ENCODE assay signal across 9 mouse cellular contexts in genomic region chr1:86614269-86614668, GRCm38 (mm10). TPM values are rescaled to one million over a fixed set of nuclear protein-coding genes. Genes with fewer than 3 reads are reported as not detected.
DNase-seq lines count a peak whose midpoint lies in the region; ATAC-seq and TF ChIP-seq lines count a peak whose summit lies in the region.
"Had no signal": no experiment of that assay in that cellular context is flagged by ENCODE, and none has a peak within 500 bp of the region (broad histone marks: within the 10 kb centered on the region; RNA-seq: fewer than 3 reads in every experiment).

No protein-coding gene starts in this region.

- TF ChIP-seq CTCF in intestine, postnatal 0 days (IDR thresholded peaks at IDR 0.05; ENCODE audit: low read depth), result peak; percentile 70

- peak; percentile 39 for DNase-seq in CD4-positive, CD25-positive, alpha-beta regulatory T cell, adult 2 months (ENCODE audit: low read depth, low spot score)
- no peak for DNase-seq in neural tube, embryonic 10.5 days (ENCODE audit: extremely low spot score, low spot score)
- DNase-seq in splenic B cell, adult 2 months (ENCODE audit: low read depth, low spot score), result peak; percentile 40
- DNase-seq in urinary bladder, postnatal 10 days (ENCODE audit: low spot score), result no peak

- no peak for ATAC-seq in CD4-positive, CD25-positive, alpha-beta regulatory T cell, adult 4 months
- ATAC-seq in intestine, postnatal 0 days, result no peak
- no peak for ATAC-seq in intestine, embryonic 16.5 days
- ATAC-seq in neural tube, embryonic 15.5 days (ENCODE audit: low FRiP score), result peak; percentile 58; the same call in 1 of the 2 replicates

- H3K4me3 ChIP-seq in intestine, postnatal 0 days (ENCODE audit: low read depth, low read length), result no peak overlapping the region
- no peak overlapping the region for H3K4me3 ChIP-seq in intestine, embryonic 16.5 days (ENCODE audit: low read length)
- H3K4me3 ChIP-seq in neural tube, embryonic 15.5 days (replicated peaks), result no peak overlapping the region
- H3K4me3 ChIP-seq: limb, embryonic 15.5 days had no signal

- H3K9ac ChIP-seq in intestine, postnatal 0 days (ENCODE audit: low read depth, low read length), result no peak overlapping the region
- H3K9ac ChIP-seq in intestine, embryonic 16.5 days (ENCODE audit: low read depth, low read length), result no peak overlapping the region
- no peak overlapping the region for H3K9ac ChIP-seq in neural tube, embryonic 15.5 days (replicated peaks)
- H3K9ac ChIP-seq: limb, embryonic 15.5 days had no signal

- H3K4me1 ChIP-seq in intestine, postnatal 0 days (replicated peaks; ENCODE audit: control insufficient read depth, insufficient read depth, low read length), result no peaks in the 10 kb centered on the region
- no peaks in the 10 kb centered on the region for H3K4me1 ChIP-seq in intestine, embryonic 16.5 days (ENCODE audit: control insufficient read depth, insufficient read depth, low read length)
- no peaks in the 10 kb centered on the region for H3K4me1 ChIP-seq in neural tube, embryonic 15.5 days
- H3K4me1 ChIP-seq: limb, embryonic 15.5 days had no signal

- H3K4me2 ChIP-seq in intestine, postnatal 0 days (replicated peaks; ENCODE audit: low read depth), result no peak overlapping the region
- no peak overlapping the region for H3K4me2 ChIP-seq in intestine, embryonic 16.5 days (ENCODE audit: low read depth, low read length)
- H3K4me2 ChIP-seq in neural tube, embryonic 15.5 days, result no peak overlapping the region
- H3K4me2 ChIP-seq: limb, embryonic 15.5 days had no signal

- H3K9me3 ChIP-seq in intestine, postnatal 0 days (ENCODE audit: control insufficient read depth), result no peaks in the 10 kb centered on the region
- no peaks in the 10 kb centered on the region for H3K9me3 ChIP-seq in intestine, embryonic 16.5 days (ENCODE audit: control insufficient read depth, low read length)
- no peaks in the 10 kb centered on the region for H3K9me3 ChIP-seq in neural tube, embryonic 15.5 days (replicated peaks)
- H3K9me3 ChIP-seq: limb, embryonic 15.5 days had no signal

- H3K27ac ChIP-seq in intestine, postnatal 0 days (ENCODE audit: low read depth, low read length), result no peak overlapping the region
- H3K27ac ChIP-seq in intestine, embryonic 16.5 days (ENCODE audit: low read length), result no peak overlapping the region
- H3K27ac ChIP-seq in neural tube, embryonic 15.5 days (replicated peaks), result no peak overlapping the region
- H3K27ac ChIP-seq: limb, embryonic 15.5 days had no signal

- H3K27me3 ChIP-seq in intestine, postnatal 0 days (replicated peaks; ENCODE audit: control insufficient read depth, insufficient read depth, low read length), result no peaks in the 10 kb centered on the region
- no peaks in the 10 kb centered on the region for H3K27me3 ChIP-seq in intestine, embryonic 16.5 days (replicated peaks; ENCODE audit: control insufficient read depth, insufficient read depth, low read length)
- no peaks in the 10 kb centered on the region for H3K27me3 ChIP-seq in neural tube, embryonic 15.5 days (replicated peaks)
- H3K27me3 ChIP-seq in splenic B cell, adult 2 months (ENCODE audit: control insufficient read depth, insufficient read depth, low read length, poor library complexity, severe bottlenecking), result no peaks in the 10 kb centered on the region
- H3K27me3 ChIP-seq: limb, embryonic 15.5 days had no signal

- H3K36me3 ChIP-seq in intestine, postnatal 0 days (ENCODE audit: control insufficient read depth, insufficient read depth), result no peaks in the 10 kb centered on the region
- H3K36me3 ChIP-seq in intestine, embryonic 16.5 days (ENCODE audit: control insufficient read depth, insufficient read depth, low read length), result no peaks in the 10 kb centered on the region
- H3K36me3 ChIP-seq in neural tube, embryonic 15.5 days, result peaks cover 10% of the 10 kb centered on the region
- H3K36me3 ChIP-seq in splenic B cell, adult 2 months (ENCODE audit: control insufficient read depth, insufficient read depth, low read length, poor library complexity, severe bottlenecking), result no peaks in the 10 kb centered on the region

RNA-seq across cellular contexts. Expression of gene Cops7b, which starts 31.6 kb away (rescaled TPM):
- polyA plus RNA-seq in CD4-positive, CD25-positive, alpha-beta regulatory T cell, adult 4 months (2017; shearing (Covaris generic)), result 10 to 100 TPM; 16.9 to 20.0 TPM
- 14.2 and 15.7 TPM in 2 replicates for polyA plus RNA-seq in intestine, postnatal 0 days (2015; fragmentation: Nextera tagmentation; extraction: Ambion mirVana)
- polyA plus RNA-seq in intestine, embryonic 16.5 days (2015; fragmentation: Nextera tagmentation; extraction: Ambion mirVana), result 31.5 and 35.1 TPM in 2 replicates
- polyA plus RNA-seq in neural tube, embryonic 15.5 days (2015; fragmentation: Nextera tagmentation; extraction: Ambion mirVana), result 53.7 and 59.4 TPM in 2 replicates

RNA-seq across cellular contexts. Expression of gene Pde6d, which starts 31.8 kb away (rescaled TPM):
- 10 to 100 TPM; 12.6 to 16.4 TPM for polyA plus RNA-seq in CD4-positive, CD25-positive, alpha-beta regulatory T cell, adult 4 months (2017; shearing (Covaris generic))
- 41.9 and 42.6 TPM in 2 replicates for polyA plus RNA-seq in intestine, postnatal 0 days (2015; fragmentation: Nextera tagmentation; extraction: Ambion mirVana)
- polyA plus RNA-seq in intestine, embryonic 16.5 days (2015; fragmentation: Nextera tagmentation; extraction: Ambion mirVana), result 35.1 and 35.2 TPM in 2 replicates
- 103 and 128 TPM in 2 replicates for polyA plus RNA-seq in neural tube, embryonic 15.5 days (2015; fragmentation: Nextera tagmentation; extraction: Ambion mirVana)

RNA-seq across cellular contexts. Expression of gene Nppc, which starts 56.1 kb away (rescaled TPM):
- not detected for polyA plus RNA-seq in CD4-positive, CD25-positive, alpha-beta regulatory T cell, adult 4 months (2017; shearing (Covaris generic))
- 0.30 and 0.38 TPM in 2 replicates for polyA plus RNA-seq in intestine, postnatal 0 days (2015; fragmentation: Nextera tagmentation; extraction: Ambion mirVana)
- polyA plus RNA-seq in intestine, embryonic 16.5 days (2015; fragmentation: Nextera tagmentation; extraction: Ambion mirVana), result 0.34 and 0.72 TPM in 2 replicates
- polyA plus RNA-seq in neural tube, embryonic 15.5 days (2015; fragmentation: Nextera tagmentation; extraction: Ambion mirVana), result 15.4 and 28.0 TPM in 2 replicates

Comparison
In these comparisons a context has a peak if more than half of its experiments do, and no peak if none do; other contexts are left out.
1. DNase-seq: peak in CD4-positive, CD25-positive, alpha-beta regulatory T cell, adult 2 months (single experiment) and splenic B cell, adult 2 months (single experiment); none in neural tube, embryonic 10.5 days (single experiment) and urinary bladder, postnatal 10 days (single experiment).